Mouse (Mus musculus) liver, adult 2 months (tissue): ENCODE data around the gene Adam22. TPM values are rescaled to one million over a fixed set of nuclear protein-coding genes. Genes with fewer than 3 reads are reported as not detected.
A peak's percentile ranks its signal among the peaks of the same experiment; 100 is the strongest.
"Not testable (repeated sequence)": the region's sequence is repeated elsewhere in the genome, so short reads cannot be mapped to it uniquely, and the experiment has no call there.

Experiments
- DNase-seq: peaks from one replicate; pipeline ENCODE4 v3.0.0-alpha.2; 2011; ENCODE audit warnings: low read depth, low spot score; ENCODE audit errors: extremely low read depth
- H3K27ac ChIP-seq: fragments of 200-500 bp; replicated peaks from 2 replicates; pipeline ENCODE4 v1.5.1; 2012; ENCODE audit warnings: low read depth, mild to moderate bottlenecking, control low read depth, inconsistent platforms, low read length; ENCODE audit not compliant: insufficient read depth
- H3K27me3 ChIP-seq: fragments of 200-500 bp; 2 replicates; pipeline ENCODE4 v1.6.1; 2012; ENCODE audit warnings: mild to moderate bottlenecking, moderate library complexity, low read length, inconsistent platforms; ENCODE audit not compliant: control insufficient read depth, insufficient read depth
- H3K36me3 ChIP-seq: fragments of 200-500 bp; 2 replicates; pipeline ENCODE4 v1.6.1; 2012; ENCODE audit warnings: low read length, inconsistent platforms; ENCODE audit not compliant: control insufficient read depth, insufficient read depth
- H3K4me1 ChIP-seq: fragments of 200-500 bp; 2 replicates; pipeline ENCODE4 v1.6.1; 2011; ENCODE audit warnings: low read length; ENCODE audit not compliant: control insufficient read depth, insufficient read depth
- H3K4me3 ChIP-seq: fragments of 200-500 bp; 2 replicates; pipeline ENCODE4 v1.5.1; 2011; ENCODE audit warnings: low read depth, mild to moderate bottlenecking, control low read depth, low read length, moderate library complexity; ENCODE audit not compliant: insufficient read depth
- H3K79me2 ChIP-seq: fragments of 200-500 bp; 2 replicates; pipeline ENCODE4 v1.6.1; 2012; ENCODE audit warnings: inconsistent platforms, mild to moderate bottlenecking, low read length, moderate library complexity; ENCODE audit not compliant: control insufficient read depth, insufficient read depth
- H3K9ac ChIP-seq: fragments of 200-500 bp; 2 replicates; pipeline ENCODE4 v1.6.1; 2012; ENCODE audit warnings: low read depth, mild to moderate bottlenecking, control low read depth, inconsistent platforms, low read length
- CTCF ChIP-seq: fragments of 200-500 bp; IDR thresholded peaks from 2 replicates; pipeline ENCODE4 v1.5.1; 2011; ENCODE audit warnings: low read depth, low read length, control low read depth
- POLR2A ChIP-seq: fragments of 200-500 bp; IDR thresholded peaks from 2 replicates; pipeline ENCODE4 v1.6.1; 2011; ENCODE audit warnings: low read length, control low read depth; ENCODE audit not compliant: insufficient read depth; ENCODE audit errors: extremely low read depth
- WGBS: fragments of 180-500 bp; shearing (Covaris S2); methylation state at CpG from one replicate; pipeline ENCODE4 v1.1.7; 2018; 5-methylcytosine and 5-hydroxymethylcytosine counted together
- polyA plus RNA-seq: library from polyadenylated mRNA; depleted of rRNA; stranded (reverse); fragments of >200 nt; gene quantifications from 2 replicates; pipeline ENCODE4 v1.2.3, GENCODE M21; 2012
- total RNA-seq: library from RNA; depleted of rRNA; stranded (reverse); fragments of >200 nt; gene quantifications from 2 replicates; pipeline ENCODE4 v1.2.3, GENCODE M21; 2014

Gene Adam22
- total and polyA plus RNA-seq, 2 experiments = 0.01 to 0.55 TPM

GRCm38 (mm10) chr5:8215841-8216240 is 152.1 kb downstream of the Adam22 start:
- H3K27me3 ChIP-seq = no peaks in the 10 kb centered on the region
- no peaks in the 10 kb centered on the region for H3K36me3 ChIP-seq
- no peaks in the 10 kb centered on the region for H3K4me1 ChIP-seq
- 61% methylated on average over 1 of the region's 1 CpGs for WGBS
- no peak overlapping the region for H3K27ac ChIP-seq
- TF ChIP-seq POLR2A = no peak
- TF ChIP-seq CTCF = no peak
- no peak overlapping the region for H3K4me3 ChIP-seq
- H3K79me2 ChIP-seq = no peaks in the 10 kb centered on the region
- no peak for DNase-seq
- no peak overlapping the region for H3K9ac ChIP-seq

GRCm38 (mm10) chr5:8184992-8185391 is 183.0 kb downstream of the Adam22 start:
- H3K27ac ChIP-seq, H3K9ac ChIP-seq, H3K36me3 ChIP-seq, H3K79me2 ChIP-seq, H3K4me3 ChIP-seq, DNase-seq, H3K4me1 ChIP-seq, H3K27me3 ChIP-seq: not testable (repeated sequence)
- whole genome bisulfite sequencing = 87% methylated on average over 1 of the region's 1 CpGs

- Histone ChIP-seq H3K27ac (no peak overlapping the region), H3K4me1 (no peaks in the 10 kb centered on the region), H3K27me3 (no peaks in the 10 kb centered on the region), H3K36me3 (no peaks in the 10 kb centered on the region), H3K79me2 (no peaks in the 10 kb centered on the region), H3K9ac (no peak overlapping the region), H3K4me3 (no peak overlapping the region)
- TF ChIP-seq CTCF (no peak), POLR2A (no peak)
- 68% methylated on average over 1 of the region's 1 CpGs for WGBS
- no peak for DNase-seq
Measured at GRCm38 (mm10) chr5:8180646-8181045, 187.3 kb downstream of the Adam22 start.

- DNase-seq = peak; percentile 84
Measured at GRCm38 (mm10) chr5:8178111-8178510, 189.8 kb downstream of the Adam22 start.

GRCm38 (mm10) chr5:8164773-8165172 is 203.2 kb downstream of the Adam22 start:
- no peaks in the 10 kb centered on the region for H3K79me2 ChIP-seq
- no peak overlapping the region for H3K9ac ChIP-seq
- no peaks in the 10 kb centered on the region for H3K27me3 ChIP-seq
- H3K4me3 ChIP-seq = no peak overlapping the region
- peak; percentile 53 for DNase-seq
- H3K36me3 ChIP-seq = no peaks in the 10 kb centered on the region
- no peak overlapping the region for H3K27ac ChIP-seq
- TF ChIP-seq CTCF = peak; percentile 31
- TF ChIP-seq POLR2A = no peak
- H3K4me1 ChIP-seq = no peaks in the 10 kb centered on the region
- WGBS = 46% methylated on average over 4 of the region's 4 CpGs

More at GRCm38 (mm10) chr5:8178111-8178510, 189.8 kb downstream of the Adam22 start:
- H3K27ac ChIP-seq = no peak overlapping the region
- TF ChIP-seq POLR2A (no peak), CTCF (no peak)
- WGBS = 81% methylated on average over 17 of the region's 17 CpGs
- no peaks in the 10 kb centered on the region for H3K4me1 ChIP-seq
- no peaks in the 10 kb centered on the region for H3K27me3 ChIP-seq
- H3K9ac ChIP-seq = no peak overlapping the region
- H3K4me3 ChIP-seq = no peak overlapping the region
- H3K79me2 ChIP-seq = no peaks in the 10 kb centered on the region
- no peaks in the 10 kb centered on the region for H3K36me3 ChIP-seq

- H3K36me3 ChIP-seq = no peaks in the 10 kb centered on the region
- no peak overlapping the region for H3K27ac ChIP-seq
- no peaks in the 10 kb centered on the region for H3K79me2 ChIP-seq
- H3K9ac ChIP-seq = no peak overlapping the region
- no peaks in the 10 kb centered on the region for H3K27me3 ChIP-seq
- H3K4me1 ChIP-seq = no peaks in the 10 kb centered on the region
- no peak for DNase-seq
- TF ChIP-seq POLR2A = no peak
- no peak for TF ChIP-seq CTCF
- WGBS = 89% methylated on average over 1 of the region's 1 CpGs
- no peak overlapping the region for H3K4me3 ChIP-seq
Measured at GRCm38 (mm10) chr5:8151645-8152044, 216.3 kb downstream of the Adam22 start.
